Mouse (Mus musculus) monocyte, adult 5-6 weeks (primary cell): ENCODE measurements at regions not wholly inside any gene's neighbourhood (a gene's known extent, or its start where the extent isn't known, plus 50 kb on each side); places are given as distances from the start of the nearest gene placed in this dataset.

Experiments used
- ATAC-seq: fragments of 153-309, 156-312 bp; replicated peaks from 2 replicates; pipeline ENCODE4 v1.8.0; 2017; ENCODE audit warnings: mild to moderate bottlenecking; ENCODE audit not compliant: low TSS enrichment, insufficient number of reproducible peaks, severe bottlenecking, poor library complexity, low FRiP score

DNA sequence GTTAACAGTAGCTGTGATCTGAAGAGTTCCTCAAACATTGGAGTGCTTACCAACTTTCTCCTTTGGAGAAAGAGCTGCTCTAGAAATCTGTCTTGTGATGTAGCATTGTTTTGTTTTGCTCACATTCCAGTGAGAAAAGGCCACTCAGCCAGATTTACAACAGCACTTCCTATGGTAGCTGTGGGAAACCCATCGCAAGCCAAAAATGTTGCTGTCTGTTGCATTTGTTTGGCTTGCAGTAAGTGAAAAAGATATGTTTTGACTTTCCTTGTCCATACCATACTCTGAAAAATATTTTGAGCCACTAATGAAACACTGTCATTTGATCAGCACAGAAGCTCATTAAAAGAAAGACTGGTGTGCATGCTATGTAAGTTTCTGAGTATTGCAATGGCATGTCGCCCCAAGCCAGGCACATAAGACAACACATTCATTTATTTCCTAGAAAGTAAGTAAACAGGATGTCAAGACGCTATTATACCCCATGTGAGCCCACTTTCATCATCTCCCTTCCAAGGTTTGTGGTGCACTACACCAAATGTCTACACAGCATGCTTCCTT, 66.2 kb downstream of the Car2 start:
- ATAC-seq, result no peak

DNA sequence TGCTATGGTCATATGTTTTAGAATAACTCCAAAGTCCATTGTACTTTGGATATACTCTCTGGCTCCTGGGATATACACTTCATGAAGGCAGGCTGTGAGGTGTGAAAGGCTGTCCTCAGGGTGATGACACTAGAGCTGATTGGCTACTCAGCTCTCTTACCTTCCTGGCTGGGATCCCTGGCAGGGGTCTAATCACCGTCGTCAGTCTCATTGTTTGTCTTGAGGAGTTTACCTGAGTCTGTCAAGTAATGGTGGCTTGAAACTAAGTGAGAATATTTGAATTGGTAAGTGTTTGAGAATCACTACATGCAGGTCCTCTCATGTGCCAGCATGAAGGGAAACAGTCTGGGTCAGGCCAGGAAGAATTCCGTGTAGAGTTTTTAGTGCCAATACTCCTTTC, 66.9 kb downstream of the Car2 start:
- no peak for ATAC-seq

DNA sequence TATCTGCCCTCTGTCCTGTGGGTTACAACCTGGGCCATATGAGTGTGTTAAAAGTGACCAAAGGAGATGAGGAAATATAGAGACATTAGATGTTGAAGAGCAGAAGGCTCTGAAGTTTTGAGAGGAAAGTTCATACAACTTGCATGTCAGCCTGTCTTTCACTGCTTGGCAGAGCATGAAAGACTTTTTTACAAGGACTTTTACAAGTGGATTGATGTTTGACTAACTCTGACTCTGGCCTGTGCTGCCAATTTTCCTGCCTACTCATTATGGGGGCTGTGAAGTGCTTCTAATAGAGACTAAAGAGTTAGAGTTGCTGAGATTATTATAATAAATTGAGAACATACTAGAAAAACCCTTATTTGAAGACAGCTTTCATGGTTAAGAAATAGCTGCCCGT, 71.4 kb downstream of the Car2 start:
- ATAC-seq, result no peak

DNA sequence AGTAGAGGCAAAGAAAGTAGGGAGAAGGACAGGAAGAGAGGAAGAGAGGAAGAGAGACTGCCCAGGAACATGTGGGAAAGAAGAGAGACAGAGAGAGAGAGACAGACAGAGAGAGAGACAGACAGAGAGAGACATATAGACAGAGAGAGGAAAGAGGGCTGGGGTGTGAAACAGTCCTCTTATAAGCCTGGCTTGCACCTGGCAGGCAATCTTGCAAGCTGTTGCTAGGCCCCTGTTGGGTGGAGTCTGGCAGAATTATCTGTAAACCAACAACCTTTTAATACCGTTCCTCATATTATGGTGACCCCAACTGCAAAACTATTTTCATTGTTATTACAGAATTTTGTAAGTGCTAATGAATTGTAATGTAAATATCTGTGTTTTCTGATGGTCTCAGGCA, 72.2 kb downstream of the Car2 start:
- no peak for ATAC-seq

DNA sequence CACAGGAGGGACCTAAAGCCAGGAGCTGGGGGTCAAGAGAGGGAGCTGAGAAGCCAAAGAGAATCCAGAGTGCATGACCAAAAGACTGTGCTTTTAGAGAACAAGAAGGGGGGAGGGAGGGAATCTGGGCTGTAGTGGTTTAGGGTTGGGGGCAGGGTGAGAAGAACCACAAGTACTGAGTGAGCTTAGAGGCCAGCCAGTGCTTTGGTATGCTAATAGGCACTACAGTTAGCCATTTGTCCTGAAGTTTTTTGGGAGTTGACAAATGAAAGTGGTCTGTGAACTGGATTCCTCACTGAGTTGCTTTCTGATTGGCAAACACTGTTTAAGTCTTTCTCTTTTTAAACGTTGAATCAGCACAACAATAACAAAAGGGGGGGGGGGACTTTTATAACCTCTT, 73.5 kb downstream of the Car2 start:
- ATAC-seq, result no peak

DNA sequence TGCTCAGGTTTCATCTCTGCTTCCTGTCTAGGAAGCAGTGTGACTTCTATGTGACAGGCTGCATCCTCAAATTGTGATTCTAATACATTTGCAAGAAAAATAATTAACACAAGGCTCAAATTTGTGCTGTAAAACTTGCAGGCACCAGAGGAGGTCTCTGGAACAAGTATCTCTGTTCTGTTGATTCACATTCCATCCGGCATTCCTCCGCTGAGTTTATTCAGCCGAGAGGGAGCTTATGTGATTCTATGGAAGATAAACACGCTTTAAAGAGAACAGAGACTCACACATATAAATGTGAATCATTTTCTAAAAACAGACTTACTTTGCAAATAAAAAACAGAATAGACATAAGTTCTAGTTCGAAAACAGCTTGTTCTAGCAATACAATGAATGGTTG, 78.7 kb downstream of the Car2 start:
- no peak for ATAC-seq

DNA sequence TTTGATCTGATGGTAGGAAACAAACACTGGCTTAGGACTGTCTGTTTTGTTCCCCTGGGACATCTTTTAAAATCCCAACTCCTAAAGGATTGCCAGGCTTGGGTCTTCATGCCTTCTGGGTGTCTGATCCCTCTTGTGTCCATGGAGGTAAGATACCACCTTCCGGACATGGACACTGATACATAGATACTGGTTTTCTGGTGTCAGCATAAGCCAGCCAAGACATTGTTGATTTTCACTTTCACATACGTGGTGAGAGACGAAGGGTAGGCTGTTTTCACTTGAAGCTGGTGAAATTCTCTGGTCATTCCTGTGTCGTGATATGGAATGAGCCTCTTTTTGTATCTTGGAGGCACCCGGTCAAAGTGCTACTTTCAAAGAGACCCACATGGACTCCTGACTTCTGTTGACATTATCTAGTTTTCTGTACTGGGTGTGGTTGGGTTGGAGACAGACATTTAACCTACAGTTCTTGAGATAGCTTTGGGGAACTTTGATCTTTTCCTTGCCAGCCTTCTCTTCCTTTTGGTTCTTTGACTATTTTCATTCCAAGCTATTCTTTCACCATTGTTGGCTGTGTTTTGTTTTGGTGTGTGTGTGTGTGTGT, 79.5 kb downstream of the Car2 start:
- ATAC-seq, result no peak

DNA sequence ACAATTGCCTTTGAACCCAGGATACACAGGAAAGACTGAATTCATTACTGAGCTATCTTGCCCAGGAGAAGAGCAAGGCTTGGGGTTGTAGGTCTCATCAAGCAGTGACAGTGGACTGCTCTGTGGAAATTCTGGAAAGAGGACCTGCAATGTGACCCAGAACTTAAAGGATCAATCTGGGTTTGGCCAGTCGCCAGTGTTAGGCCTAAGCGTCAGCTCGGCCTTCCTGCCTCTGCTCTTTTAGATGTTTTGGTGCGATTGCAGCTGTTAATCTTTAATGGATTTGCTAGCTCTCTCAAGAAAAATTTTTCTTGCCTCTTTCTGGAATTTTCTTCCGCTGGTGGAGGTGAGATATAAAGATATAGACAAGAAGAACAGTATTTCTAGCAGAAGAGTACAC, 81.2 kb downstream of the Car2 start:
- ATAC-seq, result no peak

DNA sequence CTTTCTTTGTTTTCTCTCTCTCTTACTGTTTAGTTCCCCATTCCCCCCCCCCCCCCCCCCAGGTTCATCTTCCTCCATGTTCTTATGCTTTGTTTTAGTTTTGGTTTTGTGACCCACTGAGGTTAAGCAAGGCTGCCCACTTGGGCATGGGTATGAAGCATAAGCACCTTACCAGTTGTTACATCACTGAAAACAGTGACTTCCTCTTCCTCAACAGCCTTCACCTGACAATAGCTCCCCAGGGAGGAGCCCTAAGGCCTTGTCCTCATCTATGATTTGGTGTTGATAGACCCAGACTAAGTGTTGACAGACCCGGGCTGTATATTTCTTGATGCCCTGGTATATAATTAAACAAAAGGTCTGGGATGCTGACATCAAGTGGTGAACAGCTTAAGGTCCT, 82.3 kb downstream of the Car2 start:
- ATAC-seq, result no peak

DNA sequence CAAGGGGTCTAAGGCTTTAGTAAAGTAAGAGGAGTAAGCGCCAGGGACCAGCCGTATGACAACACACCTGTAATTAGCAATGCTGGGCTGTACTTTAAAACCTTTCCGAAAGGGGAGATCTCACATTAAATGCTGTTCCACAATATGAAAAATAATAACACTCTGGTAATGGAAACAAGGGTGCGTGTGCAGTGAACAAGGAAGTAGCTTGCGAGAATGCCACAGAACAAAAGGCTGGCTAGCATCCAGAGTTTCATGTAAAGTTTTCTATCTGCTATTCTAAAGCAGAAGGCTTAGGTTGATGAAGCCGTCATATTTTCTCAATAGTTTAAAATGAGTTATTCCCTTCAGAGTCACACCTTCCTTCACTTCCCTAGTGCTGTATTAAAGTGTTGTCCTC, 83.6 kb downstream of the Car2 start:
- ATAC-seq, result no peak

DNA sequence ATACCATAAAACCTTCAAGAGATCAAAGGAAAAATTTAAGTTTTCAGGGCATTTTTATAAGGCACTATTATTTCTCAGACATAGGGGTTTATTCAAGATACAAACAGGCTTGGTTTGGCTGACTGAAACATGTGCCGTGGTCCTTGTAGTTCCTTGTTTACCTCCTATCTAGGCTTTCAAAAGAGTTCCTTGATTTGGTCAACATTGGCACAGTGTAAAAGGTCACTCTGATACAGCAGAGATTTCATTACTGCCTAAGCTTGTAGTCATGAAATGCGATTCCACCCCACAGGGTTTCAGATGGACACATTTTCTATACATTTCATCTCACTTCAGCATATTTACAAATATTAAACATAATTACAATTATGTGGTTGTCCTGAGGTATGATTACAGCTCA, 85.6 kb downstream of the Car2 start:
- ATAC-seq, result no peak

DNA sequence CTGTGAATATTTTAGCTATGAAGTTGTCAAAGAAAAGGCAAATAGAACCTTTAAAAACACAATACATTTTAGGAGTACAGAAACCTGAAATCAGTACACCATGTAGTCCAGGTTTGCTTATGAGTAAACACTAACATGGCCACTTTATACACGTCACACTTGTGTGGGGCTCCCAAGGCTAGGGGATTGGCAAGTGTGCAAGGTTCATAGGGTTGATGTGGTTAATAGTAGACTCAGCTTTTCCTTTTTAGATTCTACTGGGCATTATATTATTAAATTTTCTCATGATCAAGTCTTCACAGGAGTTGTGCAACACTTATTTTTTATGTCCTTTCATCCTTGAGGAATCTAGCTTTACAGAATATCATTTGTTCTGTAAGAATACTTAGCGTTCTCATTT, 88.7 kb downstream of the Car2 start:
- ATAC-seq, result no peak

DNA sequence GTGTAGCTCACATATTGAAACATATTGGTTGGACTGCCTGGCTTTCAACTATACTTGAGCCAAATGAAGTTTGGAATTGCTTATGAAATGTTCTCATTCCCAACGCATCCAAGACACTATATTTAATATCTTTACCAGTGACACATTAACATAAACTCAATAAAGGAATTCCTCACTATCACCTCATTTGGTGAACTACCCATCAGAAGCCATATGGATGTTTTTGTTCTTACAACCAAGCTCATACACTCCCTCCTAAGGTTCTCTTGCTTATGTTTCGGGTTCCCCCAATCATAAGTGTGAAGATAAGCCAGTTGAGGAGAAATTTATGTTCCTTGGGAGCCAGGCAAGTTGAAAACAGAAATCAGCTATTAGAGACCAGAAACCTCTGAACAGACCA, 89.1 kb downstream of the Car2 start:
- no peak for ATAC-seq

DNA sequence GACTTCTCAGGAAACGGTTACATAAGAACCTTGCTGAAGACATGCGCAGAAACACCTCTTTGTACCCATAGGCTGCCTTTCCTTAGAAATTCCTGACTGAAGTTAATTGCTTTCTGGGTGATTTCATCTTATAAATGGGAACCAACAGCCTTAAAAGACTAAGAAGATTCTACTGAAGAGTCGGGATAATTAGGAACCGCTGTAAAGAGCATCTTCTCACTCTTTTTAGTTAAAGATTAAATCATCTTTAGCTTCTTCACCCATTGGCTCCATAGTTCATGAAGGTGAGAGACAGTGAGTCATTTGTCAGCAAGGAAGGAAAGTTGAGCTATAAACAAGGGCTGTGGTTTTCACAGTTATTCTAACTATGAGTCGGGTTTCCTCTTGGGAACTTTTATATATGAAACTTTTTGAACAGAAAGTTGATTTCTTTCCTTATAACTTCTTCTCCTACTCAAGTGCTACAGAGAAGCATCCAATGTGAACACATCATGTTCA, 93.1 kb downstream of the Car2 start:
- no peak for ATAC-seq

DNA sequence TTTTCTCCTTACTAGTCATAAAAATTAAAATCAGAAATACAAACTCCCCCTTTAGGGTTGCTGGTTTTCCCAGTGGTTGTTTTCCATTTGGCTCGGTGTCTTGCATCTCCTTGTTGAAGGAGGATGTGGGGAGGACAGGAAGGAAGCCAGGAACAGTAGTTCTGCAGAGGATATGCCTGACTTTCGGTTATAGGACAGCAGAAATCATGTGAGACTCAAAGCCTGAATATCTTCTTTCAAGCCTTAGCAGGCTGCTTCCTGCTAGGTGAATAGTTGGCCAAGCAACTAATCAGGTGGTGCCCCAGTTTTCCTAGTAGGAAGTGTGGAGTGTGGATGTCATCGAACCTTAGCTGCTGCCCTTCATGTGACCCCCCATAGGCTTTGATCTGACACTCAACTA, 103.6 kb downstream of the Car2 start:
- no peak for ATAC-seq

DNA sequence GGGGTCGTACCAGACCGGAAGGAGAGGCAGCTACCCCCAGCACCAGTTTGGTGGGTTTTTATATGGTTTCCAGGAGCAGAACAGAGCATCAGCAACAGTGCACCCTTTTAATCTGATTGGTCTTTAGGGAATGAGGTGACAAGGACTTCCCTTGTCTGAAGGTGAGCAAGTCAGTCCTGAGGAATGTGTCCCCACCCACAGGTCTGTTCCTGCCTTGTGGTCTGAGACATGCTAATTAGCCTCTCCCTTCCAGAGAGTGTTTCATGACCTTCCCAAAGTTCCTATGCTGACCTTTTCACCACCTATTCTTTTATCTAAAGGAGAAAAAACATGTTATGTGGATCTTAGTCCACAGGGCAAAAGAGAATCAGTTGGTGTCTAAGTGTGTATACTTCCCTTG, 107.9 kb downstream of the Car2 start:
- no peak for ATAC-seq

DNA sequence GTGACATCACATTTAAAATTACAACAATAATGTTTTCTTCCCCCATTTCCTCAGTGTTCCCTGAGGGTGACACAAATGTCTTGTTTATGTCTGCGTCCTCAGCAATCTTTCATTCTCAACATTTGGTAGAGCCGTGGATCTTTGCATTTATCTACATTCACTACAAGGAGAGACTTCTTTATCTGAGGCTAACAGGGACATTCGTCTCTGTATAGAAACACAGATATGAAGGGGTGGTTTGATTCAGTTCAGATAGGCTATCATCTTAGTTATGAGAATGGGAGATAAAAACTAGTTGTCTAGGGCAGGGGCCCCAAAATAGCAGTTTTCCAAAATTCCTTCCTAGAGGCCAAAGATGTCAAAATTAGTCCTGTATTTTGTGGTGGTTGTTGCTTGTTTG, 111.2 kb downstream of the Car2 start:
- ATAC-seq, result no peak

DNA sequence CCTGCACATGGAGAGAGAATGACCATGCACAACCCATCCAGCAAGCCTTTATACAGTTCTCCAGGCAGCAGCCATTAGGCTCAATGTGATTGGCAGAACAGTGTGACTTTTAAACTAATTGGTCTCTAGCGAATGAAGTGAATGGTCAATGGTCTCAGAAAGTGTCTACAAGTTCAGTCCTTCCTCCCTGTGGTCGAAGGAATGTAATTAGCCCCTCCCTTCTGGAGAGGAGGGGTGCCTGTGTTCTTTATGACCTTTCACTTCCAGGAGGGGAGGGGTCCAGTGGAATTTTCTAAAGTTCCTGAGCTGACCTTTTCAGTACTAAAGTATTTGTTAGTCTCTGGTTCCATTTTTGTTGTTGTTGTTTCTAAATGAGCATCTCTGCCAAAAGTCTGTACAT, 112.4 kb downstream of the Car2 start:
- ATAC-seq, result no peak

DNA sequence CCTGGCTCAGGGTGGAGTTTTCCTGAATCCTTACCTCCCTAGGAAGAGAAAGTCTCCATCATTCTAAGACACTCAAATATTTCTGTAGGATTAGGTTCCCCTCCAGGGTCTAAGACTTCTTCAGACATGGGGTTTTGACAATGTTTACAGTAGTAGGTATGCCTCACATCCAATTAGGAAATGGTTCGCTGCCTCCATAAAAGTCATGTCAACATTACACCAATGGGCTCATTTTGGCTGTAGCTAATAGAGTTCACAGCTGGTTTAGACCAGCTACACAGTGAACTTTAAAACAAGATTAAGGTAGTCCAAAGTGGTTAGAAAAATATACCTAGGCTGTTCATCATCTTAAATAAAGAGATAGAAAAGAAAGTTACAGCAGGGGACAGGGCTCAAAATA, 113.3 kb downstream of the Car2 start:
- no peak for ATAC-seq

DNA sequence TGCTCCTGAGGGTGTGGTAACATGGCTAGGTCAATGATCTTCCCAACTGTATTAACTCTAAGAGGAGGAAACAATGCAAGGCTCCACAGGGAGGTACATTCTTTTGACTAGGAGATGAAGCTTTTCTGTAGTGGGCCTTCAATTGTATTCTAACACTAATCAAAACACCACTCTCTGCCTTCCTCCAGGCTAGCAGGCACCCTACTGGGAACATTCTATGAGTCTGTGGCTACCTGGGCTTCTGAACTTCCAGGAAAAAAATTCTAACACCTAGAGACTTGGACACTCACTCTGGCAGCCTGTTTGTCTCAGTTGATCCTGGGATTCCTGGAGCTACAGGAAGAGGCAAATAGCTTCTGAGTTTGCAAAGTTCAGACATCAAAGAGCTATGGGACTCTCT, 113.8 kb downstream of the Car2 start:
- no peak for ATAC-seq

DNA sequence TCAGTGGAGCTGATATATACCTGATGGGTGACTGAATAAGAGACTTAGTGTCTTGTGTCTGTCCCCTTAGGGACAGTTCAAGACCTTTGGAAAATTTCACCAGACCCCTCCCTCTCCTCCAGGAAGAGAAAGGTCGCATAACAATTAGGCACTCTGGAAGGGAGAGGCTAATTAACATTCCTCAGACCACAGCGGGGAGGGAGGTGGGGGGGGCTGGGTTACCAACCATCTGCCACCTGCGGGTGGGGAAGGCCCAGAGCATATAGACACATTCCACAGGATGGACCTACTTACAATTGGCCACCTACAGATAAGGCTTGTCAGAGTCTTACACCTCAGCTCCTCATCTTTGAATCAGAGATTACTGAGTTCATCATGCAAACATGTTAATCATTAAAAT, 114.6 kb downstream of the Car2 start:
- no peak for ATAC-seq
